Mouse (Mus musculus): ENCODE measurements around the gene Irf8. TPM values are rescaled to one million over a fixed set of nuclear protein-coding genes. Genes with fewer than 3 reads are reported as not detected.

Gene Irf8
- not detected in 2 replicates for polyA plus RNA-seq (2012)

GRCm38 (mm10) chr8:120735770-120736481, at the start of gene Irf8:
Gene Irf8, plus strand, starts transcription at chr8:120736358.
- TF ChIP-seq GATA1 (IDR thresholded peaks at IDR 0.05; ENCODE audit: low read length): no peak

GRCm38 (mm10) chr8:120686576-120686975, 49.6 kb upstream of the Irf8 start:
- no peak for TF ChIP-seq GATA1 (IDR thresholded peaks at IDR 0.05; ENCODE audit: low read length)

GRCm38 (mm10) chr8:120687786-120688185, 48.4 kb upstream of the Irf8 start:
- TF ChIP-seq GATA1 (IDR thresholded peaks at IDR 0.05; ENCODE audit: low read length): no peak

- no peak for TF ChIP-seq GATA1 (IDR thresholded peaks at IDR 0.05; ENCODE audit: low read length)
Measured at GRCm38 (mm10) chr8:120688511-120688910, 47.6 kb upstream of the Irf8 start.

- no peak for TF ChIP-seq GATA1 (IDR thresholded peaks at IDR 0.05; ENCODE audit: low read length)
Measured at GRCm38 (mm10) chr8:120692934-120693333, 43.2 kb upstream of the Irf8 start.

GRCm38 (mm10) chr8:120693861-120694493, 42.2 kb upstream of the Irf8 start:
- no peak for TF ChIP-seq GATA1 (IDR thresholded peaks at IDR 0.05; ENCODE audit: low read length)

GRCm38 (mm10) chr8:120696401-120697153, 39.6 kb upstream of the Irf8 start:
- TF ChIP-seq GATA1 (IDR thresholded peaks at IDR 0.05; ENCODE audit: low read length): no peak

GRCm38 (mm10) chr8:120697154-120697978, 38.8 kb upstream of the Irf8 start:
- no peak for TF ChIP-seq GATA1 (IDR thresholded peaks at IDR 0.05; ENCODE audit: low read length)

- no peak for TF ChIP-seq GATA1 (IDR thresholded peaks at IDR 0.05; ENCODE audit: low read length)
Measured at GRCm38 (mm10) chr8:120697979-120698272, 38.2 kb upstream of the Irf8 start.

GRCm38 (mm10) chr8:120698426-120698825, 37.7 kb upstream of the Irf8 start:
- no peak for TF ChIP-seq GATA1 (IDR thresholded peaks at IDR 0.05; ENCODE audit: low read length)

- TF ChIP-seq GATA1 (IDR thresholded peaks at IDR 0.05; ENCODE audit: low read length): no peak
Measured at GRCm38 (mm10) chr8:120699079-120699478, 37.1 kb upstream of the Irf8 start.

GRCm38 (mm10) chr8:120699565-120699964, 36.6 kb upstream of the Irf8 start:
- TF ChIP-seq GATA1 (IDR thresholded peaks at IDR 0.05; ENCODE audit: low read length): no peak

- no peak for TF ChIP-seq GATA1 (IDR thresholded peaks at IDR 0.05; ENCODE audit: low read length)
Measured at GRCm38 (mm10) chr8:120700053-120700452, 36.1 kb upstream of the Irf8 start.

GRCm38 (mm10) chr8:120701758-120702465, 34.2 kb upstream of the Irf8 start:
- no peak for TF ChIP-seq GATA1 (IDR thresholded peaks at IDR 0.05; ENCODE audit: low read length)

GRCm38 (mm10) chr8:120704203-120704602, 32.0 kb upstream of the Irf8 start:
- TF ChIP-seq GATA1 (IDR thresholded peaks at IDR 0.05; ENCODE audit: low read length): no peak
